Mouse (Mus musculus) liver, embryonic 14.5 days (tissue): ENCODE results near the gene Rom1. TPM values are rescaled to one million over a fixed set of nuclear protein-coding genes. Genes with fewer than 3 reads are reported as not detected.

Experiments used
- ATAC-seq: fragments of 200-750 bp; cut with Nextera tagmentation; 2 replicates; pipeline ENCODE4 v1.8.0; 2017; ENCODE audit warnings: moderate number of reproducible peaks, mild to moderate bottlenecking, moderate library complexity; ENCODE audit not compliant: insufficient read depth
- DNase-seq, 3 experiments: peaks; one replicate each; pipeline ENCODE4 v3.0.0-alpha.2; 2012 to 2013; ENCODE audit warnings: low read depth in 3 of 3, low spot score in 3 of 3
- H3K27ac ChIP-seq: fragments of 300-500 bp; sonication (generic); 2 replicates; pipeline ENCODE4 v1.5.1; 2014; ENCODE audit warnings: moderate library complexity, mild to moderate bottlenecking, control low read depth, inconsistent platforms
- H3K27me3 ChIP-seq: fragments of 300-500 bp; sonication (generic); 2 replicates; pipeline ENCODE4 v1.6.1; 2014; ENCODE audit warnings: mild to moderate bottlenecking, low read length, moderate library complexity; ENCODE audit not compliant: control insufficient read depth, insufficient read depth
- H3K36me3 ChIP-seq: fragments of 300-500 bp; sonication (generic); replicated peaks from 2 replicates; pipeline ENCODE4 v1.6.1; 2014; ENCODE audit warnings: low read depth; ENCODE audit not compliant: control insufficient read depth, insufficient read depth
- H3K4me1 ChIP-seq, 2 experiments: fragments of 200-500 bp in 1 of 2; fragments of 300-500 bp in 1 of 2; sonication (generic) in 1 of 2; replicated peaks; 2 replicates each; pipeline ENCODE4 v1.6.1; 2012 to 2014; ENCODE audit warnings: antibody characterized with exemption in 1 of 2, inconsistent platforms in 1 of 2, low read length in 1 of 2; ENCODE audit not compliant: control insufficient read depth in 2 of 2, insufficient read depth in 2 of 2
- H3K4me2 ChIP-seq: fragments of 300-500 bp; sonication (generic); 2 replicates; pipeline ENCODE4 v1.6.1; 2014; ENCODE audit warnings: low read depth, mild to moderate bottlenecking, control low read depth, moderate library complexity
- H3K4me3 ChIP-seq, 2 experiments: fragments of 200-500 bp in 1 of 2; fragments of 300-500 bp in 1 of 2; sonication (generic) in 1 of 2; 2 replicates each; pipeline ENCODE4 v1.5.1; 2012 to 2014; ENCODE audit warnings: low read depth in 2 of 2, low read length in 2 of 2, mild to moderate bottlenecking in 2 of 2, control low read depth in 1 of 2, inconsistent platforms in 1 of 2, moderate library complexity in 1 of 2; ENCODE audit not compliant: insufficient read depth in 1 of 2
- H3K9ac ChIP-seq: fragments of 300-500 bp; sonication (generic); replicated peaks from 2 replicates; pipeline ENCODE4 v1.6.1; 2014; ENCODE audit warnings: mild to moderate bottlenecking, control low read depth, moderate library complexity
- H3K9me3 ChIP-seq: fragments of 300-500 bp; sonication (generic); 2 replicates; pipeline ENCODE4 v1.6.1; 2016; ENCODE audit warnings: low read length, mixed read lengths; ENCODE audit not compliant: control insufficient read depth
- CTCF ChIP-seq: IDR thresholded peaks from 2 replicates; pipeline ENCODE4 v1.5.1; 2016; ENCODE audit warnings: antibody characterized with exemption, low read depth, control low read depth
- EP300 ChIP-seq: IDR thresholded peaks from 2 replicates; pipeline ENCODE4 v1.6.1; 2016; ENCODE audit warnings: antibody characterized with exemption, low read depth
- WGBS: fragments of 180-500 bp; shearing (Covaris S2); extraction: QIAGEN DNeasy Blood & Tissue Kit; methylation state at CpG from one replicate; pipeline ENCODE4 v1.1.7; 2014; ENCODE audit not compliant: insufficient replicate concordance; 5-methylcytosine and 5-hydroxymethylcytosine counted together
- polyA plus RNA-seq, 2 experiments: library from polyadenylated mRNA; depleted of rRNA in 1 of 2; stranded (reverse) in 1 of 2; unstranded in 1 of 2; fragments of >200 nt; fragmentation: Nextera tagmentation in 1 of 2; extraction: Ambion mirVana in 1 of 2; gene quantifications; 2 replicates each; pipeline versions ENCODE4 v1.2.1 to v1.2.3; 2012 to 2014

Gene Rom1
- polyA plus RNA-seq, 2 experiments = 1.4 to 2.8 TPM

DNA sequence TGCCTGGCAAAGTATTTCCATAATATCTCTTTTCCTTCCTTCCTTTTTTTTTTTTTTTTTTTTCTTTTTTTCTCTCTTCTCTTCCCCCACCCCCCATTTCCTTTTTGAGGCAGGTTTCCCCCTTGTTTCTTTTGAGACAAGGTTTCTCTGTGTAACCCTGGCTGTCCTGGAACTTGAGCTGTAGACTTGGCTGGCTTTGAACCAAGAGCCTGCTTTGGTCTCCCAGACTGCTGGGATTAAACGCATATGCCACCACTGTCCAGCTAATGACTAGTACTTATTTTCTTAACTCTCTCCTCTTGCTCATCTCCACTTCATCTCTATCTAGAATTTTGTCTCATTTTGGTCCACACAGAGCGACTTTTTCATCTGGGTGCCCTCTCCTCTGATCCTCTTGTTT is 13.9 kb upstream of the Rom1 start:
- Histone ChIP-seq H3K9me3 (no peaks in the 10 kb centered on the region), H3K9ac (peak overlapping the region; percentile 88), H3K4me1 (peaks cover 33 to 37% of the 10 kb centered on the region in 2 experiments), H3K27ac (peak overlapping the region; percentile 93), H3K27me3 (no peaks in the 10 kb centered on the region), H3K4me2 (peak overlapping the region; percentile 78), H3K4me3 (peak overlapping the region; percentile 72 to 88), H3K36me3 (peaks cover 35% of the 10 kb centered on the region)
- DNase-seq (no peak), ATAC-seq (no peak)
- 27% methylated on average over 2 of the region's 2 CpGs for WGBS
- TF ChIP-seq CTCF (no peak), EP300 (no peak)

- no peaks in the 10 kb centered on the region for H3K27me3 ChIP-seq
- peaks cover 33 to 36% of the 10 kb centered on the region in 2 experiments for H3K4me1 ChIP-seq
- H3K36me3 ChIP-seq = peaks cover 32% of the 10 kb centered on the region
- peak; percentile 45 for ATAC-seq
- no peak for DNase-seq
- H3K9me3 ChIP-seq = no peaks in the 10 kb centered on the region
- peak overlapping the region; percentile 88 for H3K9ac ChIP-seq
- H3K27ac ChIP-seq = peak overlapping the region; percentile 93
- peak overlapping the region; percentile 78 for H3K4me2 ChIP-seq
- WGBS = under 1% methylated on average over 46 of the region's 46 CpGs
- peak overlapping the region; percentile 72 to 88 for H3K4me3 ChIP-seq
- TF ChIP-seq EP300 = no peak
These were observed 13.3 kb upstream of the Rom1 start for GRCm38 (mm10) chr19:8942276-8942964.

DNA sequence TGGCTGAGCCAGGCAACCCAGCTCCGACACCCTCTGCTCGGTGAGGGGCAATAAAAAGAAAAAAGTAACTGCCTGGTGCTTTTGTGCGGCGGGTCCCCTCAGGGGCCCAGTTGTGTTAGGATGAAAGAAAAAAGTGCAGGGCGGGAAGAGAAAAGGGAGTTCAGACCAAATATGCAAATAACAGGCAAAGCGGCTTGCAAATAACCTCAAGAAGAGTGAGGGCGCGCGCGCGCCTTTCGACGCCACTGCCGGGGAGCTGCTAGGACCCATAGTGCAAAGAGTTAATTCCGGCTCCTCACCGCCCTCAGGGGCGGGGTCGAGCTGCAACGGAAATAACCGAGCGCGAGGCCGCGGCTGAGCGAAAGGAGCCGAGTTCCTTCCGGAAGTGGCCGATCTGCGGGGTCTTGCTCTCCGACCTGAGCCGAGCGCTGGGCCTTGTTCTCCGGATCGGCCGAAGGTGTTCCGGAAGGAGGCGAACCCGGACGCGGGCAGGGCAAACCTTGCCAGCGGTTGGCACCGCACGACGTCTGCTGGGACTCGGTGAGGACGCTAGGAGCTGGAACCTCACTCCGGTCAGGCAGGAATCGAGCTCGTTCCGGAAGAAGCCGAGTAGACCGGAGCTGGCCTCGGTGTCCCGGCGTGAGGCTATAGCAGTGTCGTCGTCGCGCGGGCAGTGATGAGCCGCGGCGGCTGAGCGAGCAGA is 12.5 kb upstream of the Rom1 start, which contains the start of gene Mta2:
Gene Mta2, plus strand, starts transcription at position 361 of the 703 bp plus-strand sequence.
- Histone ChIP-seq H3K4me3 (peak within 1 kb of the TSS; percentile 72 to 88), H3K4me1 (peaks cover 27 to 30% of the 10 kb centered on the region in 2 experiments), H3K36me3 (peaks cover 27% of the 10 kb centered on the region), H3K9ac (peak within 1 kb of the TSS; percentile 88), H3K9me3 (no peaks in the 10 kb centered on the region), H3K4me2 (peak within 1 kb of the TSS; percentile 78), H3K27me3 (no peaks in the 10 kb centered on the region), H3K27ac (peak within 1 kb of the TSS; percentile 93)
- WGBS = under 1% methylated on average over 64 of the region's 64 CpGs
- TF ChIP-seq EP300 (no peak), CTCF (peak; percentile 4; the same call in 1 of the 2 replicates)
- ATAC-seq (peak; percentile 90), DNase-seq (peak; percentile 90 to 94 (median 91))

DNA sequence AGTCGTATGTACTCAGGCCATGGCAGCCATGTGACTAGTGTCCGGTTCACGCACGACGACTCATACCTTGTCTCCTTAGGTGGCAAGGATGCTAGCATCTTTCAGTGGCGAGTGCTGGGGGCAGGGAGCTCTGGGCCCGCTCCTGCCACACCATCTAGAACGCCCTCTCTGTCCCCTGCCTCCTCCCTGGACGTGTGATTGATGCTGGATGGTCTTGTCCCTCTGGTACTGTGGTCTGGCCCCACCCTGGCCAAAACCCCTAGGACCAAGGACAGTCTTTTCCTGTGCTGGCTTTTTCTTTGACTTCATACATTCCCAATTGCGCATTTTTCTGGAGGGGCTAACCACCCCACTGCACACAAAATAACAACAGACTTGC is 12.0 kb upstream of the Rom1 start:
- peaks cover 22% of the 10 kb centered on the region for H3K36me3 ChIP-seq
- H3K27me3 ChIP-seq = no peaks in the 10 kb centered on the region
- peak overlapping the region; percentile 19 to 88; a peak in 3 of 4 replicates for H3K4me3 ChIP-seq
- TF ChIP-seq CTCF (no peak), EP300 (no peak)
- peak; percentile 1; the same call in 1 of the 2 replicates for ATAC-seq
- H3K4me1 ChIP-seq = peaks cover 22 to 25% of the 10 kb centered on the region in 2 experiments
- peak overlapping the region; percentile 78 for H3K4me2 ChIP-seq
- peak overlapping the region; percentile 88 for H3K9ac ChIP-seq
- DNase-seq = no peak
- 44% methylated on average over 10 of the region's 10 CpGs for WGBS
- no peaks in the 10 kb centered on the region for H3K9me3 ChIP-seq
- peak overlapping the region; percentile 93 for H3K27ac ChIP-seq

GRCm38 (mm10) chr19:8940526-8941133 is 11.5 kb upstream of the Rom1 start:
- WGBS = 74% methylated on average over 15 of the region's 15 CpGs
- Histone ChIP-seq H3K36me3 (peaks cover 17% of the 10 kb centered on the region), H3K4me3 (no peak overlapping the region), H3K4me2 (no peak overlapping the region), H3K9ac (no peak overlapping the region), H3K27ac (no peak overlapping the region), H3K27me3 (no peaks in the 10 kb centered on the region), H3K4me1 (peaks cover 22 to 25% of the 10 kb centered on the region in 2 experiments), H3K9me3 (no peaks in the 10 kb centered on the region)
- ATAC-seq (no peak), DNase-seq (no peak)
- TF ChIP-seq CTCF = no peak
- no peak for TF ChIP-seq EP300
